Mouse (Mus musculus) liver, adult 2 months (tissue): ENCODE results near the gene Gm2310.

Experiments used
- CTCF ChIP-seq: fragments of 200-500 bp; IDR thresholded peaks from 2 replicates; pipeline ENCODE4 v1.5.1; 2011; ENCODE audit warnings: low read depth, low read length, control low read depth
- POLR2A ChIP-seq: fragments of 200-500 bp; IDR thresholded peaks from 2 replicates; pipeline ENCODE4 v1.6.1; 2011; ENCODE audit warnings: low read length, control low read depth; ENCODE audit not compliant: insufficient read depth; ENCODE audit errors: extremely low read depth

- no peak for TF ChIP-seq CTCF
- TF ChIP-seq POLR2A, result no peak
These were observed 45.7 kb upstream of the Gm2310 start for GRCm38 (mm10) chr15:8565416-8565815.
